Mouse (Mus musculus) ovary, adult 18-20 months (tissue): ENCODE measurements around the gene Gm21679.
"Not testable (repeated sequence)": the region's sequence is repeated elsewhere in the genome, so short reads cannot be mapped to it uniquely, and the experiment has no call there.

ENCODE experiments used
- DNase-seq: peaks from one replicate; pipeline ENCODE4 v3.0.0; 2022; ENCODE audit warnings: low spot score, mixed read lengths

Gene Gm21679

DNA sequence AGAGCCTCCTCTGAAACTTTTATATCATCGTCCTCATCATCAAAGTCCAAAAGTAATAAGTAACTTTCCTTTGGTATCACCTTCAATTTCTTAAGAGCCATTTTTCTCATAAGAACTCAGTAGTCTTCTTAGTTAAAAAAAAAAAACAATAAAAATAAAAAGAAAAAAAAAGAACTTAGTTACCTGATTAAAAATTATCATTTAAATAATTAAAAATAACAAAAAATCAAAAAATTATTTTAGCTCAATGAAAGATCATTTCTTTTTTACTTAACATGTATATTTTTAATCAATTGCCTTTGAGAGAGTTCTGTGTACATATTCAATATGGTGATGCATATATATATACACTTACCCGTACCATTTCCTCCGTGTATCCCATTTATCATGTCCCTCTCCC, at the start of gene Gm21679:
Gm21679 (minus strand) TSS at position 101 of the 400 bp plus-strand sequence.
- not testable (repeated sequence) for DNase-seq
